Mouse (Mus musculus) G1E (cell line): ENCODE measurements around the gene Gm17606. TPM values are rescaled to one million over a fixed set of nuclear protein-coding genes. Genes with fewer than 3 reads are reported as not detected.
"Not testable (repeated sequence)": the region's sequence is repeated elsewhere in the genome, so short reads cannot be mapped to it uniquely, and the experiment has no call there.

Experiments
- ATAC-seq: 2 replicates; pipeline ENCODE4 v1.8.0; 2016; ENCODE audit warnings: mild to moderate bottlenecking; ENCODE audit not compliant: insufficient number of reproducible peaks, poor library complexity, low FRiP score, severe bottlenecking; ENCODE audit errors: extremely low read depth
- DNase-seq: peaks from one replicate; pipeline ENCODE4 v3.0.0; 2012; ENCODE audit warnings: low spot score
- H3K27me3 ChIP-seq: 2 replicates; pipeline ENCODE4 v1.6.1; 2012; ENCODE audit warnings: mild to moderate bottlenecking, low read length, inconsistent platforms; ENCODE audit not compliant: insufficient read depth
- H3K36me3 ChIP-seq: replicated peaks from 2 replicates; pipeline ENCODE3; 2012; ENCODE audit warnings: mild to moderate bottlenecking, inconsistent platforms
- H3K4me1 ChIP-seq: 2 replicates; pipeline ENCODE4 v1.6.1; 2012; ENCODE audit warnings: low read depth, low read length, inconsistent platforms, mixed read lengths; ENCODE audit not compliant: insufficient read depth
- H3K4me3 ChIP-seq: 2 replicates; pipeline ENCODE4 v1.5.1; 2012; ENCODE audit warnings: low read depth, mild to moderate bottlenecking, inconsistent platforms, low read length, moderate library complexity, mixed read lengths
- H3K9me3 ChIP-seq: replicated peaks from 2 replicates; pipeline ENCODE4 v1.6.1; 2012; ENCODE audit warnings: inconsistent platforms
- CTCF ChIP-seq: IDR thresholded peaks from 2 replicates; pipeline ENCODE4 v1.5.1; 2012; ENCODE audit warnings: low read depth, low read length, inconsistent platforms, mixed read lengths
- GATA1 ChIP-seq: IDR thresholded peaks from 2 replicates; pipeline ENCODE4 v1.6.1; 2012; ENCODE audit warnings: borderline replicate concordance, low read length, inconsistent platforms, mixed read lengths
- GATA2 ChIP-seq: IDR thresholded peaks from 2 replicates; pipeline ENCODE4 v1.6.1; 2012; ENCODE audit warnings: low read depth, low read length, inconsistent platforms, borderline replicate concordance
- POLR2AphosphoS5 ChIP-seq: IDR thresholded peaks from 2 replicates; pipeline ENCODE4 v1.6.1; 2012; ENCODE audit warnings: low read depth, low read length, inconsistent platforms; ENCODE audit not compliant: insufficient replicate concordance
- TAL1 ChIP-seq: conservative IDR thresholded peaks from 2 replicates; pipeline ENCODE4 v1.6.1; 2012; ENCODE audit warnings: low read depth, low read length, inconsistent platforms, mixed read lengths
- polyA plus RNA-seq: library from polyadenylated mRNA; stranded (reverse); fragments of >175 nt; gene quantifications from 2 replicates; pipeline ENCODE4 v1.2.3, GENCODE M21; 2012
- total RNA-seq, 2 experiments: library from RNA; stranded (forward) in 1 of 2; stranded (reverse) in 1 of 2; fragments of 200-1000 nt in 1 of 2; fragments of >200 nt in 1 of 2; fragmentation: Nextera tagmentation in 1 of 2; gene quantifications; 2 replicates each; pipeline ENCODE4 v1.2.3; 2014 to 2017

Gene Gm17606
- total and polyA plus RNA-seq, 3 experiments: not detected

- H3K27me3 ChIP-seq: no peaks in the 10 kb centered on the region
- H3K36me3 ChIP-seq: peaks cover 46% of the 10 kb centered on the region
- H3K4me1 ChIP-seq: peaks cover 19% of the 10 kb centered on the region
- no peak for TF ChIP-seq GATA2
- peak; percentile 58 for TF ChIP-seq CTCF
- no peaks in the 10 kb centered on the region for H3K9me3 ChIP-seq
- H3K4me3 ChIP-seq: no peak overlapping the region
- DNase-seq (no peak), ATAC-seq (no peak)
Observed at GRCm38 (mm10) chr14:54609962-54610361, 30.8 kb upstream of the Gm17606 start.

- H3K4me1 ChIP-seq: peaks cover 19% of the 10 kb centered on the region
- H3K9me3 ChIP-seq: no peaks in the 10 kb centered on the region
- TF ChIP-seq POLR2AphosphoS5: no peak
- TF ChIP-seq TAL1: no peak
- no peak for TF ChIP-seq CTCF
- TF ChIP-seq GATA1: no peak
- TF ChIP-seq GATA2: no peak
- ATAC-seq (no peak), DNase-seq (no peak)
- H3K27me3 ChIP-seq: no peaks in the 10 kb centered on the region
- H3K4me3 ChIP-seq: no peak overlapping the region
- peaks cover 53% of the 10 kb centered on the region for H3K36me3 ChIP-seq
Observed at GRCm38 (mm10) chr14:54610648-54611047, 30.1 kb upstream of the Gm17606 start.

DNA sequence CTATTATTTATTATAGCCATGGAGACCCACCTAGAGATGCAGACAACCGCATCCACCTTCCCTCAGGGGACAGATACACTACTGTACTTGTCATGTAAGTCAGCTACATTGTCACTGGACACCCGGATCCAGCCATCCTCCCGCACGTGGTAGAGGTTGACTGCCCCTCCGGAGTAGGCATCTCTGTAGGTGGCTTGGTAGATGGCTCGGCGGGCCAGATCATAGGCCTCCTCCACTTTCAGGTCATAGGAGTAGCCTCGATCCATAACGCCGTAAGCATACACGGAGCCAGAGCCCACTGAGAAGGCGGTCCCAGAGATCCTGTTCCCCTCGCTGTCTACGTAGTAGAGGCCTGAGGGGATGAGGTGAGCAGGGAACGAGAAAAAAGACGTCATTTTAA is 26.6 kb upstream of the Gm17606 start:
- H3K27me3 ChIP-seq, H3K9me3 ChIP-seq, ATAC-seq, H3K4me3 ChIP-seq, DNase-seq: not testable (repeated sequence)
- H3K4me1 ChIP-seq: peaks cover 16% of the 10 kb centered on the region
- peaks cover 59% of the 10 kb centered on the region for H3K36me3 ChIP-seq

- Histone ChIP-seq H3K9me3 (no peaks in the 10 kb centered on the region; the same call in 1 of the 2 replicates), H3K27me3 (no peaks in the 10 kb centered on the region), H3K36me3 (peaks cover 44% of the 10 kb centered on the region), H3K4me3 (no peak overlapping the region; the same call in 1 of the 2 replicates), H3K4me1 (peaks cover 14% of the 10 kb centered on the region)
- no peak for ATAC-seq
- no peak for TF ChIP-seq TAL1
- no peak for TF ChIP-seq GATA1
- TF ChIP-seq GATA2: no peak
- no peak for TF ChIP-seq POLR2AphosphoS5
- no peak for DNase-seq
Observed at GRCm38 (mm10) chr14:54616226-54616825, 24.4 kb upstream of the Gm17606 start.

- Histone ChIP-seq H3K4me3 (peak overlapping the region; percentile 77), H3K9me3 (no peaks in the 10 kb centered on the region; the same call in 1 of the 2 replicates), H3K27me3 (no peaks in the 10 kb centered on the region), H3K4me1 (peaks cover 16% of the 10 kb centered on the region), H3K36me3 (peaks cover 34% of the 10 kb centered on the region)
- TF ChIP-seq POLR2AphosphoS5 (no peak), GATA2 (no peak), TAL1 (no peak), CTCF (no peak), GATA1 (no peak)
- DNase-seq (no peak), ATAC-seq (no peak)
Observed at GRCm38 (mm10) chr14:54617152-54617896, 23.4 kb upstream of the Gm17606 start.

- DNase-seq (no peak), ATAC-seq (peak; percentile 84)
- no peaks in the 10 kb centered on the region; the same call in 1 of the 2 replicates for H3K9me3 ChIP-seq
- peak within 1 kb of the TSS; percentile 77 for H3K4me3 ChIP-seq
- H3K4me1 ChIP-seq: peaks cover 22% of the 10 kb centered on the region
- TF ChIP-seq GATA1 (no peak), GATA2 (no peak)
- peaks cover 28% of the 10 kb centered on the region for H3K36me3 ChIP-seq
- H3K27me3 ChIP-seq: no peaks in the 10 kb centered on the region
Observed at GRCm38 (mm10) chr14:54617897-54618365, 22.8 kb upstream of the Gm17606 start, which contains the start of gene Psmb5. Gene Psmb5 (minus strand): TSS chr14:54618022.

- H3K4me3 ChIP-seq: no peak within 1 kb of the TSS
Observed at GRCm38 (mm10) chr14:54621133-54621532, 19.6 kb upstream of the Gm17606 start, which contains the start of gene Psmb11. Gene Psmb11 (plus strand): TSS chr14:54621433.

More at GRCm38 (mm10) chr14:54621133-54621532, 19.6 kb upstream of the Gm17606 start, which contains the start of gene Psmb11:
- TF ChIP-seq TAL1: no peak
- TF ChIP-seq GATA2: no peak
- TF ChIP-seq GATA1: no peak
- no peak for TF ChIP-seq POLR2AphosphoS5
- TF ChIP-seq CTCF: no peak
- Histone ChIP-seq H3K9me3 (no peaks in the 10 kb centered on the region; the same call in 1 of the 2 replicates), H3K36me3 (peaks cover 3% of the 10 kb centered on the region), H3K27me3 (peaks cover 15% of the 10 kb centered on the region), H3K4me1 (peaks cover 30% of the 10 kb centered on the region)
- no peak for ATAC-seq
- no peak for DNase-seq
